Mouse (Mus musculus): Measurements from ENCODE around the gene Acat3. TPM values are rescaled to one million over a fixed set of nuclear protein-coding genes. Genes with fewer than 3 reads are reported as not detected.

Gene Acat3
- polyA plus RNA-seq, 1 experiment from 2014 or later = 1.4 TPM

Other genes starting within 250 kb of the Acat3 start
- gene Igf2r, start 170.9 kb downstream of the Acat3 start, polyA plus RNA-seq (2014; fragmentation: Nextera tagmentation; extraction: Ambion mirVana) = 46.0 and 51.7 TPM in 2 replicates
- 1.7 and 2.0 TPM in 2 replicates for gene Mas1, start 72.5 kb downstream of the Acat3 start, polyA plus RNA-seq (2014; fragmentation: Nextera tagmentation; extraction: Ambion mirVana)
- gene Mrgprh, start 64.6 kb downstream of the Acat3 start, polyA plus RNA-seq (2014; fragmentation: Nextera tagmentation; extraction: Ambion mirVana) = not detected in 2 replicates
- gene Pnldc1, start 30.4 kb downstream of the Acat3 start, polyA plus RNA-seq (2014; fragmentation: Nextera tagmentation; extraction: Ambion mirVana) = 1.5 and 2.9 TPM in 2 replicates
- 444 and 478 TPM in 2 replicates for gene Tcp1, start 24.9 kb downstream of the Acat3 start, polyA plus RNA-seq (2014; fragmentation: Nextera tagmentation; extraction: Ambion mirVana)
- 140 and 152 TPM in 2 replicates for gene Mrpl18, start 24.3 kb downstream of the Acat3 start, polyA plus RNA-seq (2014; fragmentation: Nextera tagmentation; extraction: Ambion mirVana)
- 90.8 and 97.7 TPM in 2 replicates for gene Acat2, start 20.1 kb upstream of the Acat3 start, polyA plus RNA-seq (2014; fragmentation: Nextera tagmentation; extraction: Ambion mirVana)
- gene Wtap, start 53.6 kb upstream of the Acat3 start, polyA plus RNA-seq (2014; fragmentation: Nextera tagmentation; extraction: Ambion mirVana) = 138 and 146 TPM in 2 replicates
- 110 and 125 TPM in 2 replicates for gene Sod2, start 66.2 kb upstream of the Acat3 start, polyA plus RNA-seq (2014; fragmentation: Nextera tagmentation; extraction: Ambion mirVana)
- gene Gpr31b, start 111.7 kb upstream of the Acat3 start, polyA plus RNA-seq (2014; fragmentation: Nextera tagmentation; extraction: Ambion mirVana) = 0.20 TPM in 1 of 2 replicates, not detected in the other
- gene Tcp10b, start 120.5 kb upstream of the Acat3 start, polyA plus RNA-seq (2014; fragmentation: Nextera tagmentation; extraction: Ambion mirVana) = 0.14 and 0.22 TPM in 2 replicates
- not detected in 2 replicates for gene Unc93a, start 191.2 kb upstream of the Acat3 start, polyA plus RNA-seq (2014; fragmentation: Nextera tagmentation; extraction: Ambion mirVana)

Measured in stomach, embryonic 14.5 days (tissue).